Mouse (Mus musculus): ENCODE measurements around the gene Vax2. TPM values are rescaled to one million over a fixed set of nuclear protein-coding genes. Genes with fewer than 3 reads are reported as not detected.

Gene Vax2
- polyA plus RNA-seq, 2 experiments, result not detected

- Histone ChIP-seq H3K9ac (replicated peaks) (no peak overlapping the region), H3K36me3 (replicated peaks; ENCODE audit: control insufficient read depth, insufficient read depth, low read depth) (no peaks in the 10 kb centered on the region), H3K27ac (no peak overlapping the region), H3K4me2 (ENCODE audit: low read depth) (no peak overlapping the region), H3K9me3 (ENCODE audit: control insufficient read depth, low read length) (no peaks in the 10 kb centered on the region), H3K27me3 (ENCODE audit: control insufficient read depth, insufficient read depth, low read length) (no peaks in the 10 kb centered on the region), H3K4me3 (ENCODE audit: insufficient read depth in 1 of 2, low read depth in 2 of 2, low read length in 2 of 2) (no peak overlapping the region), H3K4me1 (replicated peaks; ENCODE audit: control insufficient read depth in 2 of 2, insufficient read depth in 2 of 2, low read length in 1 of 2) (no peaks in the 10 kb centered on the region)
- no peak; the same call in 1 of the 2 replicates for ATAC-seq (ENCODE audit: insufficient read depth)
- WGBS (ENCODE audit: insufficient replicate concordance), result 50% methylated on average over 5 of the region's 5 CpGs
- TF ChIP-seq CTCF (IDR thresholded peaks at IDR 0.05; ENCODE audit: low read depth) (no peak), EP300 (IDR thresholded peaks at IDR 0.05; ENCODE audit: low read depth) (no peak)
- no peak for DNase-seq (ENCODE audit: low read depth in 3 of 3, low spot score in 3 of 3)
Measured at GRCm38 (mm10) chr6:83743212-83743611, 32.1 kb downstream of the Vax2 start.

GRCm38 (mm10) chr6:83744126-83744525 lies 33.1 kb downstream of the Vax2 start:
- DNase-seq (ENCODE audit: low read depth in 3 of 3, low spot score in 3 of 3) (no peak), ATAC-seq (ENCODE audit: insufficient read depth) (no peak)
- Histone ChIP-seq H3K36me3 (replicated peaks; ENCODE audit: control insufficient read depth, insufficient read depth, low read depth) (no peaks in the 10 kb centered on the region), H3K27me3 (ENCODE audit: control insufficient read depth, insufficient read depth, low read length) (no peaks in the 10 kb centered on the region), H3K27ac (no peak overlapping the region), H3K4me2 (ENCODE audit: low read depth) (no peak overlapping the region), H3K4me1 (replicated peaks; ENCODE audit: control insufficient read depth in 2 of 2, insufficient read depth in 2 of 2, low read length in 1 of 2) (no peaks in the 10 kb centered on the region), H3K4me3 (ENCODE audit: insufficient read depth in 1 of 2, low read depth in 2 of 2, low read length in 2 of 2) (no peak overlapping the region), H3K9ac (replicated peaks) (no peak overlapping the region), H3K9me3 (ENCODE audit: control insufficient read depth, low read length) (no peaks in the 10 kb centered on the region)
- WGBS (ENCODE audit: insufficient replicate concordance), result 45% methylated on average over 5 of the region's 5 CpGs
- TF ChIP-seq CTCF (IDR thresholded peaks at IDR 0.05; ENCODE audit: low read depth), result no peak
- TF ChIP-seq EP300 (IDR thresholded peaks at IDR 0.05; ENCODE audit: low read depth), result no peak

- TF ChIP-seq CTCF (IDR thresholded peaks at IDR 0.05; ENCODE audit: low read depth) (no peak), EP300 (IDR thresholded peaks at IDR 0.05; ENCODE audit: low read depth) (no peak)
- 50% methylated on average over 5 of the region's 5 CpGs for WGBS (ENCODE audit: insufficient replicate concordance)
- no peaks in the 10 kb centered on the region for H3K9me3 ChIP-seq (ENCODE audit: control insufficient read depth, low read length)
Measured at GRCm38 (mm10) chr6:83744557-83744956, 33.5 kb downstream of the Vax2 start.

GRCm38 (mm10) chr6:83745466-83745865 lies 34.4 kb downstream of the Vax2 start:
- ATAC-seq (ENCODE audit: insufficient read depth), result no peak

More at GRCm38 (mm10) chr6:83744557-83744956, 33.5 kb downstream of the Vax2 start:
- Histone ChIP-seq H3K27ac (no peak overlapping the region), H3K9ac (replicated peaks) (no peak overlapping the region), H3K4me3 (ENCODE audit: insufficient read depth in 1 of 2, low read depth in 2 of 2, low read length in 2 of 2) (no peak overlapping the region), H3K4me2 (ENCODE audit: low read depth) (no peak overlapping the region), H3K27me3 (ENCODE audit: control insufficient read depth, insufficient read depth, low read length) (no peaks in the 10 kb centered on the region), H3K36me3 (replicated peaks; ENCODE audit: control insufficient read depth, insufficient read depth, low read depth) (no peaks in the 10 kb centered on the region), H3K4me1 (replicated peaks; ENCODE audit: control insufficient read depth in 2 of 2, insufficient read depth in 2 of 2, low read length in 1 of 2) (no peaks in the 10 kb centered on the region)
- no peak for DNase-seq (ENCODE audit: low read depth in 3 of 3, low spot score in 3 of 3)
- ATAC-seq (ENCODE audit: insufficient read depth), result no peak

GRCm38 (mm10) chr6:83749286-83749685 lies 38.2 kb downstream of the Vax2 start:
- WGBS (ENCODE audit: insufficient replicate concordance), result 70% methylated on average over 3 of the region's 3 CpGs
- no peaks in the 10 kb centered on the region for H3K4me1 ChIP-seq (replicated peaks; ENCODE audit: control insufficient read depth in 2 of 2, insufficient read depth in 2 of 2, low read length in 1 of 2)
- no peak for ATAC-seq (ENCODE audit: insufficient read depth)

More at GRCm38 (mm10) chr6:83745466-83745865, 34.4 kb downstream of the Vax2 start:
- no peaks in the 10 kb centered on the region for H3K36me3 ChIP-seq (replicated peaks; ENCODE audit: control insufficient read depth, insufficient read depth, low read depth)
- H3K9ac ChIP-seq (replicated peaks), result no peak overlapping the region
- H3K9me3 ChIP-seq (ENCODE audit: control insufficient read depth, low read length), result no peaks in the 10 kb centered on the region
- TF ChIP-seq EP300 (IDR thresholded peaks at IDR 0.05; ENCODE audit: low read depth) (no peak), CTCF (IDR thresholded peaks at IDR 0.05; ENCODE audit: low read depth) (no peak)
- no peaks in the 10 kb centered on the region for H3K27me3 ChIP-seq (ENCODE audit: control insufficient read depth, insufficient read depth, low read length)
- 41% methylated on average over 2 of the region's 2 CpGs for WGBS (ENCODE audit: insufficient replicate concordance)
- H3K4me3 ChIP-seq (ENCODE audit: insufficient read depth in 1 of 2, low read depth in 2 of 2, low read length in 2 of 2), result no peak overlapping the region
- H3K4me2 ChIP-seq (ENCODE audit: low read depth), result no peak overlapping the region
- DNase-seq (ENCODE audit: low read depth in 3 of 3, low spot score in 3 of 3), result no peak
- H3K27ac ChIP-seq, result no peak overlapping the region
- no peaks in the 10 kb centered on the region for H3K4me1 ChIP-seq (replicated peaks; ENCODE audit: control insufficient read depth in 2 of 2, insufficient read depth in 2 of 2, low read length in 1 of 2)

More at GRCm38 (mm10) chr6:83749286-83749685, 38.2 kb downstream of the Vax2 start:
- no peak overlapping the region for H3K4me2 ChIP-seq (ENCODE audit: low read depth)
- no peak overlapping the region for H3K9ac ChIP-seq (replicated peaks)
- no peaks in the 10 kb centered on the region for H3K36me3 ChIP-seq (replicated peaks; ENCODE audit: control insufficient read depth, insufficient read depth, low read depth)
- TF ChIP-seq EP300 (IDR thresholded peaks at IDR 0.05; ENCODE audit: low read depth) (no peak), CTCF (IDR thresholded peaks at IDR 0.05; ENCODE audit: low read depth) (no peak)
- H3K27me3 ChIP-seq (ENCODE audit: control insufficient read depth, insufficient read depth, low read length), result peaks cover 4% of the 10 kb centered on the region; the same call in 1 of the 2 replicates
- no peak overlapping the region for H3K4me3 ChIP-seq (ENCODE audit: insufficient read depth in 1 of 2, low read depth in 2 of 2, low read length in 2 of 2)
- H3K27ac ChIP-seq, result no peak overlapping the region
- no peaks in the 10 kb centered on the region for H3K9me3 ChIP-seq (ENCODE audit: control insufficient read depth, low read length)
- no peak for DNase-seq (ENCODE audit: low read depth in 3 of 3, low spot score in 3 of 3)
